Mouse (Mus musculus) liver, adult 2 months (tissue): ENCODE measurements at regions not wholly inside any gene's neighbourhood (a gene's known extent, or its start where the extent isn't known, plus 50 kb on each side); places are given as distances from the start of the nearest gene placed in this dataset.

Experiments
- DNase-seq: peaks from one replicate; pipeline ENCODE4 v3.0.0-alpha.2; 2011; ENCODE audit warnings: low read depth, low spot score; ENCODE audit errors: extremely low read depth
- H3K27ac ChIP-seq: fragments of 200-500 bp; replicated peaks from 2 replicates; pipeline ENCODE4 v1.5.1; 2012; ENCODE audit warnings: low read depth, mild to moderate bottlenecking, control low read depth, inconsistent platforms, low read length; ENCODE audit not compliant: insufficient read depth
- H3K27me3 ChIP-seq: fragments of 200-500 bp; 2 replicates; pipeline ENCODE4 v1.6.1; 2012; ENCODE audit warnings: mild to moderate bottlenecking, moderate library complexity, low read length, inconsistent platforms; ENCODE audit not compliant: control insufficient read depth, insufficient read depth
- H3K36me3 ChIP-seq: fragments of 200-500 bp; 2 replicates; pipeline ENCODE4 v1.6.1; 2012; ENCODE audit warnings: low read length, inconsistent platforms; ENCODE audit not compliant: control insufficient read depth, insufficient read depth
- H3K4me1 ChIP-seq: fragments of 200-500 bp; 2 replicates; pipeline ENCODE4 v1.6.1; 2011; ENCODE audit warnings: low read length; ENCODE audit not compliant: control insufficient read depth, insufficient read depth
- H3K4me3 ChIP-seq: fragments of 200-500 bp; 2 replicates; pipeline ENCODE4 v1.5.1; 2011; ENCODE audit warnings: low read depth, mild to moderate bottlenecking, control low read depth, low read length, moderate library complexity; ENCODE audit not compliant: insufficient read depth
- H3K79me2 ChIP-seq: fragments of 200-500 bp; 2 replicates; pipeline ENCODE4 v1.6.1; 2012; ENCODE audit warnings: inconsistent platforms, mild to moderate bottlenecking, low read length, moderate library complexity; ENCODE audit not compliant: control insufficient read depth, insufficient read depth
- H3K9ac ChIP-seq: fragments of 200-500 bp; 2 replicates; pipeline ENCODE4 v1.6.1; 2012; ENCODE audit warnings: low read depth, mild to moderate bottlenecking, control low read depth, inconsistent platforms, low read length
- CTCF ChIP-seq: fragments of 200-500 bp; IDR thresholded peaks from 2 replicates; pipeline ENCODE4 v1.5.1; 2011; ENCODE audit warnings: low read depth, low read length, control low read depth
- POLR2A ChIP-seq: fragments of 200-500 bp; IDR thresholded peaks from 2 replicates; pipeline ENCODE4 v1.6.1; 2011; ENCODE audit warnings: low read length, control low read depth; ENCODE audit not compliant: insufficient read depth; ENCODE audit errors: extremely low read depth
- WGBS: fragments of 180-500 bp; shearing (Covaris S2); methylation state at CpG from one replicate; pipeline ENCODE4 v1.1.7; 2018; 5-methylcytosine and 5-hydroxymethylcytosine counted together

DNA sequence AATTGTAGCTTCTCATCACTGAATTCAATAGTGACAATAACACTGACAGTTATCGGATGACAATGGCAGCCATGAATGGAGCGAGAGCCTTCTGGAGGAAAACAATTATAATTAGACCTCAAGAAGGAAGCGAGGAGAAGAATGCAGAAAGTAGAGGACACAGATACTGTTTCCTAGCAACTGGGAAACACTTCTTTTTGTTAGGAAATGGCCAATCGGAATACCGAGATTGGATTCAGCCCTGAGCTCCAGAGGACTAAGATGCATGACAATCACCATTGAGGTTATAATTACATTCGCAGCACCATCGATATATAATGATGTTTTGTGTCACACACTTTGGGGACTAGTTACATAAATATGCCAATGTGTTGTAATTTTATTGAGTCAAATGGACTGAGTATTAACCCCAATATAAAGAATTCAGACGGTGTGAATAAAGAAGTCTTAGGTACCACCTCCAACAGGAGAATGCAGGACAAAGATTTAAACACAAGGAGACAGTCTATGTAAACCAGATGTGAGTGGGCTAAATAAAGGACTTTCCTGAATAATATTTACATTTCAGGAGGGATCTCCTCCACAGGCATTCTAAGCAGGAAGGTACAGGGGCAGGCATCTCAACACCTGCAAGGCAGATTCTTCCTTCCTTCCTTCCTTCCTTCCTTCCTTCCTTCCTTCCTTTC lies 53.1 kb upstream of the Sestd1 start:
- TF ChIP-seq CTCF (no peak), POLR2A (no peak)
- Histone ChIP-seq H3K4me3 (no peak overlapping the region), H3K27ac (no peak overlapping the region), H3K4me1 (no peaks in the 10 kb centered on the region), H3K27me3 (no peaks in the 10 kb centered on the region), H3K9ac (no peak overlapping the region), H3K79me2 (no peaks in the 10 kb centered on the region), H3K36me3 (no peaks in the 10 kb centered on the region)
- 64% methylated on average over 8 of the region's 8 CpGs for WGBS
- no peak for DNase-seq
